Mouse (Mus musculus) intestine, embryonic 14.5 days (tissue): ENCODE measurements around the gene Tpi1. TPM values are rescaled to one million over a fixed set of nuclear protein-coding genes. Genes with fewer than 3 reads are reported as not detected.
A peak's percentile ranks its signal among the peaks of the same experiment; 100 is the strongest.
"Not testable (repeated sequence)": the region's sequence is repeated elsewhere in the genome, so short reads cannot be mapped to it uniquely, and the experiment has no call there.

ENCODE experiments used
- ATAC-seq: fragments of 200-750 bp; cut with Nextera tagmentation; replicated peaks from 2 replicates; pipeline ENCODE4 v1.8.0; 2017; ENCODE audit warnings: low read depth, moderate number of reproducible peaks, moderate TSS enrichment, moderate library complexity; ENCODE audit not compliant: low FRiP score, low TSS enrichment
- DNase-seq: peaks from one replicate; pipeline ENCODE4 v3.0.0-alpha.2; 2018; ENCODE audit warnings: low spot score
- H3K27ac ChIP-seq: fragments of 300-500 bp; sonication (generic); 2 replicates; pipeline ENCODE4 v1.5.1; 2014; ENCODE audit warnings: low read depth, mild to moderate bottlenecking, control low read depth
- H3K27me3 ChIP-seq: fragments of 300-500 bp; sonication (generic); replicated peaks from 2 replicates; pipeline ENCODE4 v1.6.1; 2014; ENCODE audit warnings: low read length, control low read depth; ENCODE audit not compliant: control insufficient read depth, insufficient read depth
- H3K36me3 ChIP-seq: fragments of 300-500 bp; sonication (generic); 2 replicates; pipeline ENCODE4 v1.6.1; 2014; ENCODE audit warnings: low read length, control low read depth; ENCODE audit not compliant: control insufficient read depth, insufficient read depth
- H3K4me1 ChIP-seq: fragments of 300-500 bp; sonication (generic); replicated peaks from 2 replicates; pipeline ENCODE4 v1.6.1; 2014; ENCODE audit warnings: low read length, control low read depth, mixed read lengths; ENCODE audit not compliant: control insufficient read depth, insufficient read depth
- H3K4me2 ChIP-seq: fragments of 300-500 bp; sonication (generic); 2 replicates; pipeline ENCODE4 v1.6.1; 2014; ENCODE audit warnings: low read length
- H3K4me3 ChIP-seq: fragments of 300-500 bp; sonication (generic); 2 replicates; pipeline ENCODE4 v1.5.1; 2014; ENCODE audit warnings: low read depth, low read length, control low read depth, mixed read lengths
- H3K9ac ChIP-seq: fragments of 300-500 bp; sonication (generic); 2 replicates; pipeline ENCODE4 v1.6.1; 2014; ENCODE audit warnings: mild to moderate bottlenecking, low read length
- H3K9me3 ChIP-seq: fragments of 300-500 bp; sonication (generic); 2 replicates; pipeline ENCODE4 v1.6.1; 2016; ENCODE audit warnings: low read length, control low read depth; ENCODE audit not compliant: control insufficient read depth
- WGBS: fragments of 180-500 bp; shearing (Covaris S2); extraction: QIAGEN DNeasy Blood & Tissue Kit; methylation state at CpG from one replicate; pipeline ENCODE4 v1.1.7; 2014; 5-methylcytosine and 5-hydroxymethylcytosine counted together
- polyA plus RNA-seq: library from polyadenylated mRNA; unstranded; fragments of >200 nt; fragmentation: Nextera tagmentation; extraction: Ambion mirVana; gene quantifications from 2 replicates; pipeline ENCODE4 v1.2.1, GENCODE M21; 2014

Tpi1 gene
- polyA plus RNA-seq, 1 experiment from 2014 or later, result 1,059 TPM

DNA sequence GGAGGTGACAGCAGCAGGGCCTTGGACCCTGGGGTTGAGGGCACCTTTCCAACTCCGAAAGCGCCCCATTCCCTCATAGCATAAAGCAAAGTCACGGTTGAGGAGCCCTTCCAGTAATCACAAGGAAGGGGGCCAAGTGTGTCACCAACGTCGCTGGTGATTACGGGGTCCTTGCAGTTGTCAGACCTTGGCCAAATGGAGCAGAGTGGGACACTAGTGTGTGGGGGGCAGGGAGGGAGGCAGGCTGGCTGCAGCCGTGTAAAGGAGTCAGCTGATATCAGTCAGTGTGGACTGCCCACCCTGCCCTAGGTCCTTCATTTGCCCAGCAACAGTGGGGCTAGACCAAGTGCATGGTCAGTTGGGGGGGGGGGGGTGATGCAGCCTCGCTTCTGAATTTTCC is 352 bp upstream of the Tpi1 start:
- no peak for DNase-seq
- peaks cover 32% of the 10 kb centered on the region for H3K4me1 ChIP-seq

GRCm38 (mm10) chr6:124813496-124813895 is 600 bp downstream of the Tpi1 start:
- ATAC-seq (peak; percentile 61), DNase-seq (peak; percentile 89)
- Histone ChIP-seq H3K4me3 (peak overlapping the region; percentile 71), H3K27ac (peak overlapping the region; percentile 88), H3K27me3 (no peaks in the 10 kb centered on the region), H3K9ac (peak overlapping the region; percentile 84), H3K9me3 (no peaks in the 10 kb centered on the region), H3K36me3 (peaks cover 62% of the 10 kb centered on the region), H3K4me2 (peak overlapping the region; percentile 95), H3K4me1 (peaks cover 32% of the 10 kb centered on the region)
- WGBS, result under 1% methylated on average over 18 of the region's 18 CpGs

More for the DNA sequence above, 352 bp upstream of the Tpi1 start:
- Histone ChIP-seq H3K36me3 (peaks cover 71% of the 10 kb centered on the region), H3K9ac (no peak overlapping the region), H3K27me3 (no peaks in the 10 kb centered on the region), H3K4me3 (peak overlapping the region; percentile 71), H3K4me2 (peak overlapping the region; percentile 95), H3K9me3 (no peaks in the 10 kb centered on the region), H3K27ac (0 out of 2 replicates have a peak overlapping the region, but pooled peaks have one; percentile 1)
- WGBS, result 31% methylated on average over 8 of the region's 8 CpGs
- peak; percentile 30; the same call in 1 of the 2 replicates for ATAC-seq

GRCm38 (mm10) chr6:124812848-124813247 is 1.2 kb downstream of the Tpi1 start:
- Histone ChIP-seq H3K9ac (peak overlapping the region; percentile 84), H3K9me3 (no peaks in the 10 kb centered on the region), H3K4me1 (peaks cover 35% of the 10 kb centered on the region), H3K27me3 (no peaks in the 10 kb centered on the region), H3K27ac (peak overlapping the region; percentile 88), H3K4me3 (peak overlapping the region; percentile 71), H3K4me2 (peak overlapping the region; percentile 95), H3K36me3 (peaks cover 55% of the 10 kb centered on the region)
- WGBS, result 17% methylated on average over 9 of the region's 9 CpGs
- DNase-seq, result no peak
- ATAC-seq, result no peak

DNA sequence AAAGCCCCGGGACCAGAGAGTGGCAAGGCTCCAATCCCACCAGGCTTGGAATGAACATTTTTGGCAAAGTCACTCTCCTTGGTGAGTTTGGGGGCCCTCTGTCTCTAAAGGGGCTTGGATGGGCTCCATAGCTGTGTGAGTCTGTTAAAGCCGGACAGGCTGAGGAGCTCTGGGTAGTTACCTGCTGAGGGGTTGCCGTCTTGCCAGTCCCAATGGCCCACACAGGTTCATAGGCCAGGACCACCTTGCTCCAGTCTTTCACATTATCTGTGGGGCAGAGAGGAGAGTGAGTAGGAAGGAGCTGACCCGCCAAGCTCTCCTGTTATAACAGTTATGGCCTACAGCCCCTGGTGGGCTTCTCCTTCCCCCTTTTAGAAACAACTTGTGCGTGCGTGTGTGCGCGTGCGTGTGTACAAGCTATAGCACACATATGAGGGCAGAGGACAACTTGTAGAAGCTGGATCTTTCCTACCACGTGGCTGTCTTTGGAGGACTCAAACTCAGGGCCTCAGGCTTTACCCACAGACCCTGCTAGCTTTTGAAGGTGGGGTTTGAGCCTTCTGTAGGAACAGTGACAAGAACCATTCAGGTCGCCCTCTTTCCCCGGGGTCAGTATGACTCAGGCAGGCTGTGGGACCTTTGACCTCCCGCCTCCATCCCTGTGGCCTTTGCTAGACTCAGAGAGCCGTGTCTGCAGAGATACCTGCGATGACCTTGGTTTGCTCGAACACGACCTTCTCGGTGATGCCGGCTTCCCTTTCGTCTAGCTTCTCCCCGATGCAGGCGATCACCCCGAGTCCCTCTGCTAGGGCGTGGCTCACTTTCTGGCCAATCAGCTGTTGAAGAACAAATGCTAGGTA is 2.2 kb downstream of the Tpi1 start:
- Histone ChIP-seq H3K9ac (peak overlapping the region; percentile 84), H3K27me3 (no peaks in the 10 kb centered on the region), H3K4me3 (peak overlapping the region; percentile 71), H3K9me3 (no peaks in the 10 kb centered on the region), H3K27ac (no peak overlapping the region; the same call in 1 of the 2 replicates), H3K4me2 (peak overlapping the region; percentile 95), H3K4me1 (peaks cover 35% of the 10 kb centered on the region), H3K36me3 (peaks cover 46% of the 10 kb centered on the region)
- WGBS, result 73% methylated on average over 24 of the region's 24 CpGs
- ATAC-seq (no peak), DNase-seq (no peak)

GRCm38 (mm10) chr6:124811403-124811665 is 2.8 kb downstream of the Tpi1 start:
- Histone ChIP-seq H3K9ac (no peak overlapping the region), H3K9me3 (no peaks in the 10 kb centered on the region), H3K4me2 (no peak overlapping the region), H3K36me3 (peaks cover 40% of the 10 kb centered on the region), H3K27ac (no peak overlapping the region), H3K4me3 (no peak overlapping the region), H3K4me1 (peaks cover 38% of the 10 kb centered on the region), H3K27me3 (no peaks in the 10 kb centered on the region)
- no peak for ATAC-seq
- 83% methylated on average over 4 of the region's 4 CpGs for WGBS
- no peak for DNase-seq

DNA sequence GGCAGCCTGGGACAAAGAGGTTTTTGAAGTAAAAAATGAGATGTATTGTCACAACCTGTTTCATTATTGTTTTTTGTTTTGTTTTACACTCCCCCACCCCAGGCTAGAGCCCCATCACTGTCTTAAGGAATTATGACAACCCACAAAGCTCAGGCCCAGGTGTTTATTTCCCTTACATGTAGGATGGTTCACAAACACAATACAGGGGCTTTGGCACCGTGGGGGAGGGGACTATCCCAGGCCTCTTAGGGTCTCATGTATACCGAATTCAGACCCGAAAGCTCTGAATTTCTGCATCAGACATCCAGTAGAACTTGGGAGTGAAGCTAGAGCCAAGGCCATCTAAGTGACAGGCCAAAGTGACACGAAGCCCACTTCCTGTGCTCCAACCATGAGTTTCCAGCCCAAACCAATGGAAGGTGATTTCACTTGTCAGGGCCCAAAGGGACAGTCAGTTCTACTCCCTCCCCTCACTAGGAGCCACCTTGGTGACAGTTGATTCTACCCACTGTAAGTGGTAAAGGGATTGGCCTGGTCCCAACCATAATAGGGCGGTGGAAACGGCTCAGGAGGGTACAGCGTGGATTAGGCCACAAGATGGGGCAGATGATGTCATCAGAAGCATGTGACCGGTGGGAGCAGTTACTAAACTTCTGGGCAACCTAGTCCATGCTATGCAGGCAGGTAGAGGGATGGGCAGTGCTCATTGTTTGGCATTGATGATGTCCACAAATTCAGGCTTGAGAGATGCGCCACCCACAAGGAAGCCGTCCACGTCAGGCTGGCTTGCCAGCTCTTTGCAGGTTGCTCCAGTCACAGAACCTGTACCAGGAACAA is 3.3 kb downstream of the Tpi1 start:
- ATAC-seq, H3K9ac ChIP-seq, H3K27ac ChIP-seq, H3K4me3 ChIP-seq, H3K4me2 ChIP-seq, DNase-seq, H3K27me3 ChIP-seq, H3K9me3 ChIP-seq: not testable (repeated sequence)
- 82% methylated on average over 10 of the region's 11 CpGs for WGBS
- Histone ChIP-seq H3K36me3 (peaks cover 35% of the 10 kb centered on the region), H3K4me1 (peaks cover 43% of the 10 kb centered on the region)

GRCm38 (mm10) chr6:124809775-124810538 is 4.1 kb downstream of the Tpi1 start:
- Histone ChIP-seq H3K4me2 (peak overlapping the region; percentile 98), H3K27me3 (no peaks in the 10 kb centered on the region), H3K4me1 (peaks cover 44% of the 10 kb centered on the region), H3K9me3 (no peaks in the 10 kb centered on the region), H3K4me3 (peak overlapping the region; percentile 57), H3K9ac (peak overlapping the region; percentile 67), H3K36me3 (peaks cover 27% of the 10 kb centered on the region), H3K27ac (peak overlapping the region; percentile 92)
- no peak for DNase-seq
- WGBS, result 43% methylated on average over 14 of the region's 14 CpGs
- ATAC-seq, result peak; percentile 0; the same call in 1 of the 2 replicates
